ENCODE assay signal across 8 mouse cellular contexts in the genomic region with DNA sequence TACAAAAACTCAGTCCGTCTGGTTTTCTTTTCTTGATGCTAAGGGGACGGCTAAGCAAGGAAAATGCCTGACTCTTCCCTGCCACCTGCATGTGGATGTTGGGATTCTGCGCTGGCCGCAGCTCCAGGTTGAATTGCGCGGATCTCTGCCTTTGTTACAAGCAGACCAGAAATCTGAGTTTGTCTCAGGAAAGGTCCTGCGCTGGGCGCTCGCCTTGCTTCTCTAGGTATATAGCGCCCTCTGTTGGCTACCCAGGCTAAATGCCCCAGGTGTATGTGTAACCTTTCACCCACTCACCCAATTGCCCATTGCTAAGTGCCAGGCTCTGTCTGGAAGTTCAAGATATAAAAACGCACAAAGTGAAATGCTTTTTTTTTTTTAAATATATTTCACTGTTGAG. TPM values are rescaled to one million over a fixed set of nuclear protein-coding genes. Genes with fewer than 3 reads are reported as not detected.
A peak's percentile ranks its signal among the peaks of the same experiment; 100 is the strongest.
DNase-seq lines count a peak whose midpoint lies in the region; ATAC-seq and TF ChIP-seq lines count a peak whose summit lies in the region.
"Had no signal": no experiment of that assay in that cellular context is flagged by ENCODE, and none has a peak within 500 bp of the region (broad histone marks: within the 10 kb centered on the region; RNA-seq: fewer than 3 reads in every experiment).

No protein-coding gene starts in this region.

- ATAC-seq in heart, embryonic 15.5 days (replicated peaks; ENCODE audit: insufficient number of reproducible peaks, insufficient read depth, low FRiP score, low read depth), result 0 out of 2 replicates have a peak, but pooled peaks have one; percentile 66
- peak; percentile 67; the same call in 1 of the 2 replicates for ATAC-seq in lung, postnatal 0 days

- H3K4me2 ChIP-seq in heart, embryonic 15.5 days, result no peak overlapping the region
- no peak overlapping the region for H3K4me2 ChIP-seq in lung, postnatal 0 days (replicated peaks; ENCODE audit: low read depth, low read length)
- H3K4me2 ChIP-seq: limb, embryonic 13.5 days had no signal

- no peak for TF ChIP-seq EP300 in ES-Bruce4 (IDR thresholded peaks at IDR 0.05; ENCODE audit: insufficient read depth, low read depth, low read length)
- TF ChIP-seq EP300 in lung, postnatal 0 days (IDR thresholded peaks at IDR 0.05), result no peak

- peak; percentile 79 for TF ChIP-seq CTCF in ES-Bruce4 (IDR thresholded peaks at IDR 0.05; ENCODE audit: low read depth, low read length)
- TF ChIP-seq CTCF in cortical plate, adult 2 months (IDR thresholded peaks at IDR 0.05; ENCODE audit: extremely low read depth, insufficient read depth, low read length), result peak; percentile 80
- peak; percentile 82 for TF ChIP-seq CTCF in lung, postnatal 0 days (IDR thresholded peaks at IDR 0.05)
- TF ChIP-seq CTCF in spleen, adult 2 months (IDR thresholded peaks at IDR 0.05; ENCODE audit: extremely low read depth, insufficient read depth, insufficient read length, insufficient replicate concordance), result peak; percentile 66; the same call in 1 of the 2 replicates

- no peak overlapping the region for H3K4me3 ChIP-seq in ES-Bruce4 (ENCODE audit: low read depth, low read length)
- no peak overlapping the region for H3K4me3 ChIP-seq in cortical plate, adult 2 months (ENCODE audit: insufficient read depth, low read length)
- H3K4me3 ChIP-seq in heart, embryonic 15.5 days, result no peak overlapping the region
- no peak overlapping the region for H3K4me3 ChIP-seq in lung, postnatal 0 days (ENCODE audit: low read depth, low read length)
- H3K4me3 ChIP-seq in spleen, adult 2 months (ENCODE audit: extremely low read depth, insufficient read depth, insufficient read length), result no peak overlapping the region
- H3K4me3 ChIP-seq: limb, embryonic 13.5 days had no signal

- no peaks in the 10 kb centered on the region for H3K27me3 ChIP-seq in ES-Bruce4 (ENCODE audit: control insufficient read depth, insufficient read depth, low read length, poor library complexity, severe bottlenecking)
- H3K27me3 ChIP-seq in heart, embryonic 15.5 days, result peaks cover 4% of the 10 kb centered on the region; the same call in 1 of the 2 replicates
- H3K27me3 ChIP-seq in lung, postnatal 0 days (replicated peaks; ENCODE audit: insufficient read depth, low read length), result no peaks in the 10 kb centered on the region
- H3K27me3 ChIP-seq in spleen, adult 2 months (ENCODE audit: control insufficient read depth, insufficient read depth, low read length), result no peaks in the 10 kb centered on the region
- H3K27me3 ChIP-seq: limb, embryonic 13.5 days had no signal

- peaks cover 5% of the 10 kb centered on the region for H3K9me3 ChIP-seq in ES-Bruce4 (replicated peaks; ENCODE audit: control insufficient read depth, insufficient read depth, low read length, poor library complexity, severe bottlenecking)
- H3K9me3 ChIP-seq in heart, embryonic 15.5 days (replicated peaks), result no peaks in the 10 kb centered on the region
- H3K9me3 ChIP-seq in lung, postnatal 0 days (ENCODE audit: low read length), result no peaks in the 10 kb centered on the region
- H3K9me3 ChIP-seq: limb, embryonic 13.5 days had no signal

- no peak overlapping the region for H3K27ac ChIP-seq in ES-Bruce4 (ENCODE audit: insufficient read depth, low read length)
- H3K27ac ChIP-seq in cortical plate, adult 2 months (ENCODE audit: insufficient read depth, low read length), result no peak overlapping the region
- H3K27ac ChIP-seq in heart, embryonic 15.5 days, result no peak overlapping the region
- no peak overlapping the region for H3K27ac ChIP-seq in lung, postnatal 0 days (ENCODE audit: low read length)
- no peak overlapping the region for H3K27ac ChIP-seq in spleen, adult 2 months (ENCODE audit: insufficient read depth, low read length)
- H3K27ac ChIP-seq: limb, embryonic 13.5 days had no signal

- no peak for TF ChIP-seq POLR2A in ES-Bruce4 (IDR thresholded peaks at IDR 0.05; ENCODE audit: insufficient read depth, low read length)
- TF ChIP-seq POLR2A in cortical plate, adult 2 months (IDR thresholded peaks at IDR 0.05; ENCODE audit: extremely low read depth, insufficient read depth, low read length), result no peak
- TF ChIP-seq POLR2A in spleen, adult 2 months (IDR thresholded peaks at IDR 0.05; ENCODE audit: low read depth, low read length), result no peak

- H3K36me3 ChIP-seq in ES-Bruce4 (ENCODE audit: control insufficient read depth, insufficient read depth, low read length, poor library complexity, severe bottlenecking), result no peaks in the 10 kb centered on the region
- no peaks in the 10 kb centered on the region for H3K36me3 ChIP-seq in heart, embryonic 15.5 days
- no peaks in the 10 kb centered on the region for H3K36me3 ChIP-seq in lung, postnatal 0 days (ENCODE audit: insufficient read depth, low read length)
- H3K36me3 ChIP-seq in spleen, adult 2 months (ENCODE audit: control insufficient read depth, insufficient read depth, low read length), result no peaks in the 10 kb centered on the region
- H3K36me3 ChIP-seq: limb, embryonic 13.5 days had no signal

- DNase-seq in ZHBTc4 (ENCODE audit: low read depth, low spot score), result peak; percentile 87
- DNase-seq in layer of hippocampus, adult 11-12 months (ENCODE audit: low spot score), result peak; percentile 60
- DNase-seq in lung, postnatal 0 days (ENCODE audit: low spot score), result peak; percentile 84
- DNase-seq in spleen, adult 2 months (ENCODE audit: low read depth in 1 of 2, low spot score in 2 of 2), result peak; percentile 28 to 66

- WGBS in heart, embryonic 15.5 days, result 35% methylated on average over 11 of the region's 11 CpGs
- WGBS in lung, postnatal 0 days, result 31% methylated on average over 11 of the region's 11 CpGs
- 35% methylated on average over 11 of the region's 11 CpGs for WGBS in spleen, adult 2 months

- H3K4me1 ChIP-seq in ES-Bruce4 (ENCODE audit: control insufficient read depth, insufficient read depth, low read length), result no peaks in the 10 kb centered on the region
- H3K4me1 ChIP-seq in cortical plate, adult 2 months (ENCODE audit: control insufficient read depth, insufficient read depth, low read length), result peaks cover 2% of the 10 kb centered on the region; the same call in 1 of the 2 replicates
- no peaks in the 10 kb centered on the region for H3K4me1 ChIP-seq in heart, embryonic 15.5 days (replicated peaks)
- H3K4me1 ChIP-seq in lung, postnatal 0 days (ENCODE audit: insufficient read depth, low read depth, low read length), result no peaks in the 10 kb centered on the region
- no peaks in the 10 kb centered on the region; the same call in 1 of the 2 replicates for H3K4me1 ChIP-seq in spleen, adult 2 months (ENCODE audit: control insufficient read depth, insufficient read depth, insufficient read length)
- H3K4me1 ChIP-seq: limb, embryonic 13.5 days had no signal

- no peak overlapping the region for H3K9ac ChIP-seq in ES-Bruce4 (ENCODE audit: low read depth, poor library complexity, severe bottlenecking)
- no peak overlapping the region for H3K9ac ChIP-seq in heart, embryonic 15.5 days
- H3K9ac ChIP-seq in lung, postnatal 0 days (replicated peaks; ENCODE audit: low read depth), result no peak overlapping the region
- H3K9ac ChIP-seq: limb, embryonic 13.5 days had no signal

RNA-seq across cellular contexts. Expression of a gene that starts 51.2 kb away (rescaled TPM):
- polyA plus RNA-seq in ES-Bruce4 (2011; ENCODE audit: insufficient read depth, insufficient read length, low read depth, missing spikeins), result 21.6 and 27.1 TPM in 2 replicates
- polyA plus RNA-seq in cortical plate, adult 2 months (2012; rRNA removed), result 9.3 and 10.2 TPM in 2 replicates
- polyA plus RNA-seq in heart, embryonic 15.5 days (2015; fragmentation: Nextera tagmentation; extraction: Ambion mirVana), result 13.6 and 17.1 TPM in 2 replicates
- polyA plus RNA-seq in lung, postnatal 0 days (2015; fragmentation: Nextera tagmentation; extraction: Ambion mirVana), result 5.8 and 6.0 TPM in 2 replicates
- 8.8 and 9.3 TPM in 2 replicates for polyA plus RNA-seq in spleen, adult 2 months (2012; rRNA removed)
